Mouse (Mus musculus): Measurements from ENCODE around the gene Olfr1326-ps1. TPM values are rescaled to one million over a fixed set of nuclear protein-coding genes. Genes with fewer than 3 reads are reported as not detected.

Olfr1326-ps1 gene
- total RNA-seq (2015) (not detected in 2 replicates), total RNA-seq (2017) (not detected in 2 replicates)

GRCm38 (mm10) chrX:74574788-74575187, at the start of gene Olfr1326-ps1:
Gene Olfr1326-ps1, minus strand, starts transcription at chrX:74574888.
- no peak for ATAC-seq (ENCODE audit: poor library complexity, severe bottlenecking)

- no peak for ATAC-seq (ENCODE audit: poor library complexity, severe bottlenecking)
These were observed 17.7 kb upstream of the Olfr1326-ps1 start, which contains the start of gene Olfr1325 for GRCm38 (mm10) chrX:74592379-74592778. Gene Olfr1325, plus strand, starts transcription at chrX:74592679.

Other genes with a start within 250 kb of the Olfr1326-ps1 start
- 0.09 and 0.50 TPM in 2 replicates for gene Plxna3, start 245.8 kb downstream of the Olfr1326-ps1 start, total RNA-seq (2015)
- gene Plxna3, start 245.8 kb downstream of the Olfr1326-ps1 start, total RNA-seq (2017), result 0.57 and 0.70 TPM in 2 replicates
- 53.3 and 55.1 TPM in 2 replicates for gene Lage3, start 221.3 kb downstream of the Olfr1326-ps1 start, total RNA-seq (2015)
- 16.0 and 20.2 TPM in 2 replicates for gene Lage3, start 221.3 kb downstream of the Olfr1326-ps1 start, total RNA-seq (2017)
- gene Ubl4a, start 201.7 kb downstream of the Olfr1326-ps1 start, total RNA-seq (2015), result 27.0 and 32.0 TPM in 2 replicates
- 11.5 and 13.1 TPM in 2 replicates for gene Ubl4a, start 201.7 kb downstream of the Olfr1326-ps1 start, total RNA-seq (2017)
- 18.4 and 24.3 TPM in 2 replicates for gene Slc10a3, start 201.5 kb downstream of the Olfr1326-ps1 start, total RNA-seq (2015)
- 12.3 and 12.9 TPM in 2 replicates for gene Slc10a3, start 201.5 kb downstream of the Olfr1326-ps1 start, total RNA-seq (2017)
- 13.5 and 14.6 TPM in 2 replicates for gene Fam3a, start 181.6 kb downstream of the Olfr1326-ps1 start, total RNA-seq (2015)
- gene Fam3a, start 181.6 kb downstream of the Olfr1326-ps1 start, total RNA-seq (2017), result 15.5 and 15.8 TPM in 2 replicates
- 8.8 and 11.7 TPM in 2 replicates for gene Ikbkg, start 181.6 kb downstream of the Olfr1326-ps1 start, total RNA-seq (2015)
- 31.9 and 50.0 TPM in 2 replicates for gene Ikbkg, start 181.6 kb downstream of the Olfr1326-ps1 start, total RNA-seq (2017)
- 384 and 417 TPM in 2 replicates for gene G6pdx, start 145.7 kb downstream of the Olfr1326-ps1 start, total RNA-seq (2015)
- gene G6pdx, start 145.7 kb downstream of the Olfr1326-ps1 start, total RNA-seq (2017), result 261 and 303 TPM in 2 replicates
- gene Gm6880, start 93.5 kb downstream of the Olfr1326-ps1 start, total RNA-seq (2015), result not detected in 2 replicates
- not detected in 2 replicates for gene Gm6880, start 93.5 kb downstream of the Olfr1326-ps1 start, total RNA-seq (2017)
- gene Olfr1325, start 17.8 kb upstream of the Olfr1326-ps1 start, total RNA-seq (2015), result not detected in 2 replicates
- not detected in 2 replicates for gene Olfr1325, start 17.8 kb upstream of the Olfr1326-ps1 start, total RNA-seq (2017)
- not detected in 2 replicates for gene Gm5640, start 70.7 kb upstream of the Olfr1326-ps1 start, total RNA-seq (2015)
- not detected in 2 replicates for gene Gm5640, start 70.7 kb upstream of the Olfr1326-ps1 start, total RNA-seq (2017)
- not detected in 2 replicates for gene Gm6890, start 166.0 kb upstream of the Olfr1326-ps1 start, total RNA-seq (2015)
- not detected in 2 replicates for gene Gm6890, start 166.0 kb upstream of the Olfr1326-ps1 start, total RNA-seq (2017)

Data from megakaryocyte, adult 5-6 weeks (primary cell).